Mouse (Mus musculus) gonadal fat pad, adult 2 months (tissue): Measurements from ENCODE around the gene Haus7. TPM values are rescaled to one million over a fixed set of nuclear protein-coding genes. Genes with fewer than 3 reads are reported as not detected.
"Not testable (repeated sequence)": the region's sequence is repeated elsewhere in the genome, so short reads cannot be mapped to it uniquely, and the experiment has no call there.

Experiments
- DNase-seq: peaks from one replicate; pipeline ENCODE4 v3.0.0-alpha.2; 2012; ENCODE audit warnings: low read depth
- polyA plus RNA-seq: library from polyadenylated mRNA; depleted of rRNA; stranded (reverse); fragments of >200 nt; gene quantifications from 2 replicates; pipeline ENCODE4 v1.2.3, GENCODE M21; 2012; rRNA removed

The Haus7 gene
- 16.0 and 22.5 TPM in 2 replicates for polyA plus RNA-seq

DNA sequence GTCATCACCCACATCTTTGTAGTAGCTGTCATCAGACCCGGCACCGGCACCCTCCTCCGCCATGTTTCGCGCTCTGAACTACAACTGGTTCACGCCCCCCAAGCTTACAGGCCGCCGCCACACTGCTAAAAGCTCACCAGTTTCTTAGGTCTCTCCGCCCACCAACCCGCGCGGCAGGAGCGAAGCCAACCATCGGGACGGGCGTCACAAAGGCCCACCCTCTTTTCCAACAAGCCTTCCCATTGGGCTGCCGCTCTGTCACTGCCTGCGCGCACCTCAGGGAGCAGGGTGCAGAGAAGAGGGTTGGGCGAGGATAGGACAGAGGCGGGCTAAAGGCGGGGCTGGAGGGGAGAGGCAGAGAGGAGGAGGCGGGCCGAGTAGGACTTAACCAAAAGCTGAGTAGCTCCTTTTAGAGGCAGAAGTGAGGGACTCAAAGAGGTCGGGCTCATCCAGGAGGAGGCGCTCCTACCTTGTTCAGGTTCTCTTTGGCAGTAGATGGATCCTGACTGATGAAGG lies at the start of gene Haus7:
Gene Haus7 (minus strand): TSS at position 168 of the 516 bp plus-strand sequence.
- DNase-seq, result peak; percentile 51

DNA sequence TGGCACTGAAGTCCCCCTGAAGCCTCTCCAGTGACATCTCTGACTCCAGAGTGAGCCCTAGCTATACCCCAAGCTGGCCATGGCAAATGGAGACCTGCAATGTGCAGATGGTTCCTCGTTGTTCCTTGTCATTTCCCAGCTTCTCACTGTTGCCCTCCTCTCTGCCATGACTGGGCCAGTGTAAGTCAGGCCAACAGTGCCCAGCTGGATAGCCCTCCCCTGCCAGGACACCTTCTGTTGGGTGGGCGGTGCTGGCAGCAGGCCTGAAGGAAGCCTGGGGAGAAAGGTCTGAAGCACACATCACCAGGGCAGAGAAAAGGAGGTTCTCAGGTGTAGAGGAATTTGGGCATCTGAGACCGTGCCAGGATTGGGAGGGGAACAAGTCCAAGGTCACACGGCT lies 47.7 kb upstream of the Haus7 start:
- no peak for DNase-seq

DNA sequence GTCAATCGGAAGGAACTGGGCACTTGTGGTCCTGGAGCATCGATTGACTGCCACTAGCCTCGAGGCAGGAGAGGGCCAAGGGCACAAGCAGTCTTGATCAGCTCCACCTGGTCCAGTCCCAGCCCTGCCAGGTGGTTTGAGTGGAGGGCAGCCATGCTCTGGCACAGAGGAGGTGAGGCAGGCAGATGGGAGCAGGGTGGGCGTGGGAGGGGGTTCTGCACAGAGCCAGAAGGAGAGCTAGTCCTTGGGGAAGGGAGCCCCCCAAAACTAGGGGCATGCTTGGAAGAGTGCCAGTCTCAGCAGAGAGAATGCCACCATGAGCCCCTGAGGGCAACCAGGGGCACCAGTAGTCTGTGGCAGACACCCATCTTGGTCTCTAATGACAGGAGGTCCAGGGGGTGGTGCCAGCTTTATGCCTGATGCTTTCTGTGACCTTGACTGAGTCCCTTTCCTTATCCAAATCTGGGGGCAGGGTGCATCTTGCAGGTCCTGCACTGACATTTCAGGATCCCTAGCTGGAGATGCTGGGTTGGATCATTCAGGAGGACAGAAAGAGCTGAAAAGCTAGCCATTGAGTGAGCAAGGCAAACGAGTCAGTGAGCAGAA lies 46.4 kb upstream of the Haus7 start:
- no peak for DNase-seq

DNA sequence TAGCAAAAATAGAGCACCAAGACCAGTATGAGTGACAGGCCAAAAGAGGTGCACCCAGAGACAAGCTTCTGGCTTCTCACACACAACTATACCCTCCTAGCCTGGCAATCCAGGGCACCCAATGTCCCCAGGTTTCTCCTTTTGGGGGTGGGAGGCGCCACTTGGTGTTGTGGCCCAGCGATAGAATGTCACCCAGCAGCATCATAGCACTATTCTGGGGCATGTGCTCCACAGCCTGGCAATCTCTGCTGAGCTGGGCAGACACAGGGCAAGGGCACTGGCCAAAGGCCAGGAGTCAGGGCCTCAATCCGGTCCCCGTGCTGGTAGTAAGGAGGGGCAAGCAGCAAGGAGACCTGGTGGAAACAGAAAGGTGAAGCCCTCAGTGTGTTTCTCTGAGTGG lies 37.9 kb upstream of the Haus7 start:
- DNase-seq, result no peak

DNA sequence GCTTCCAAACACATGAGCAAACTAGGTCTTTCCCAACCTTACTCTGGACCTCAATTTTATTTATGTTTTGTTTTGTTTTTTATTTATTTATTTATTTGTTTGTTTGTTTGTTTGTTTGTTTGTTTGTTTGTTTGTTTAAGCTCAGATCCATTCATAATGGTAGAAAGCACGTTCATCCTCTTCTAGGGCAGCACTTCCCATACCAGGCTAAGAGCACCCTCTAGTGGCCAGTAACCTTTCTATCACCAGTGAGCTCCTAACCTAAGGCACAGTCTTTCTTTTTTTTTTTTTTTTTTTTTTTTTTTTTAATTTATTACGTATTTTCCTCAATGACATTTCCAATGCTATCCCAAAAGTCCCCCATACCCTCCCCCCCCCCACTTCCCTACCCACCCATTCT lies 34.7 kb upstream of the Haus7 start:
- DNase-seq, result not testable (repeated sequence)

DNA sequence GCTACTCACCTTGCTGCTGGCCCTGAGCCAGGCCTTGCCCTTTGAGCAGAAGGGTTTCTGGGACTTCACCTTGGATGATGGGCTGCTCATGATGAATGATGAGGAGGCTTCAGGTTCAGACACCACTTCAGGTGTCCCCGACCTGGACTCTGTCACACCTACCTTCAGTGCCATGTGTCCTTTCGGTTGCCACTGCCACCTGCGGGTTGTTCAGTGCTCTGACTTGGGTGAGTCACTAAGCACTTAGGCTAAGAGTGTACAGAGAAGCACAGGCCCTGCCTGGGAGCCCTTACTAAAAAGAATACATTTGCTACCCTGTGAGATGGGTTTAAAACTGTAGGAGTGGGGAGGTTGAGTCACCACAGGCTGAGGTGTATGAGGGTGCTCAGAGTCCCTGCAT lies 32.0 kb upstream of the Haus7 start:
- DNase-seq, result no peak

DNA sequence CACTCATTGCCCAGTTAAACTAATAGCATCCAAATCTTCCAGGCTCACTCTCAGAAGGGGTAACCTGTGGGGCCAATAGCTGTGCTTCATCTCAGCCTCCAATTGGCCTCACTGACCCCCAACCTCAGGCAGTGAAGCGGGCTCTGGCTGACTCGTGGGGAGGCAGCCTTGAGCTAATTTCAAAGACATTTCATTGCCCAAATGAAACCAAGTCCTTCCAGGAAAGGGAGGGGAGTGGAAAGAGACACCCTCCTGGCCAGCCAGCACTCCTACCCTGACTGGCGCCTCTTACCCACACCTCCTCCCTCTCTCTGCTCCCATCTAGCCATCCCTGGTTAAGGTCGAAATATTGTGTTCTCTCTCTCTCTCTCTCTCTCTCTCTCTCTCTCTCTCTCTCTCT lies 31.3 kb upstream of the Haus7 start:
- DNase-seq, result no peak

DNA sequence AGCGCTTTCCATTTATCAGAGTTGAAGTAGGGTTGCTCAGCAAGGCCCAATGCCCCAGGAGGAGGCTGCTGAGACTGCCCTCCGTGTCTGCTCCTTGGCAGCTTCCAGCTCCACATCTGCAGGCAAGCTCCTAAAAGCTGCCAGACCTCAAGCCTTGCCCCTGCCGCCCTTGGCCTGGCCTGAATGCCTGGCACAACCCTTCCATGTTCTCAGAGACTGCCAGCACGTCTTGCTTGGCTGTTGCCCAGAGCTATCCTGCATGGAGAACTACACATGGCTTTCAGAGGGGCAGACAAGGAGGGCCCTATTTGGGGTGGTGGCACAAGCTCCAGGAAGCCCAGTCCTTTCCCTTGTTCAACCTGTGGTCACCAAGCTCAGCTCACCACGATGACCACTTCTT lies 28.1 kb upstream of the Haus7 start:
- no peak for DNase-seq

DNA sequence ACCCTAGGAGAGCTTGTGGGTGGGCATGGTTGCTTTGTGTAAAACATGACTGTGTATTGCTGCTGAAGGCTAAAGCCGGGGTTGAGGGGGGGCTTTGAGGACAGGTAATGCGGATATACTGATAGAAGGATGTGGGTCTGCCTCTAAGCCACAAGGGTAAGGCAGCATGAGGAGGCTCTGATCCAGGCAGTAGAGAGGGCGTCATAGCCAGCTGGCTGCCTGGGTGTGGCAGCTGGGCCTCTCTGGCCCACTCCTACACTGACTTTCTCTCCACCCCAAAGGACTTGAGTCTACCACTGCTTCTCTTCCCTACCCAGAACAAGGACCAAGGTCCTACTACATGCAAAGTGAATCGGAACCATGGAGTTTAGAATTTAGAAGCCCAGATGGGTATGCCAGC lies 26.0 kb upstream of the Haus7 start:
- DNase-seq, result no peak

DNA sequence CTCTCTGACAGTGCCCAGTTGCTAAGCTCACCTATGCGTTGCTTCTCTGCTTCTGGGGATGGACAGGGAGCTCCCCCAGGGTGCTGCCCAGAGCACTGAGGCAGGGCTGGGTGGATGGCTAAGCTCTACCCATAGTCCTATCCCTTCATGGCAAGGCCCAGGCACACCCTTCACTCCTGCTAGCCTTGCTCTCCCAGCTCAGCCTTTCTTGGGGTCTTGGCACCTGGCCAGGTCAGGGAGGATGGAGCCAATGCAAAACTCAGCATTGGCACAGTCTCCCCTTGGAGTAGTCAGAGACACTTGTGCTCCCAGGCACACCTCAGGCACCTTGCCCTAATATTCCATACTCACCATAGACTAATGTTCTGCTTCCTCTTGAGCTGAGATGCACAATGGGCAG lies 25.2 kb upstream of the Haus7 start:
- DNase-seq, result no peak

DNA sequence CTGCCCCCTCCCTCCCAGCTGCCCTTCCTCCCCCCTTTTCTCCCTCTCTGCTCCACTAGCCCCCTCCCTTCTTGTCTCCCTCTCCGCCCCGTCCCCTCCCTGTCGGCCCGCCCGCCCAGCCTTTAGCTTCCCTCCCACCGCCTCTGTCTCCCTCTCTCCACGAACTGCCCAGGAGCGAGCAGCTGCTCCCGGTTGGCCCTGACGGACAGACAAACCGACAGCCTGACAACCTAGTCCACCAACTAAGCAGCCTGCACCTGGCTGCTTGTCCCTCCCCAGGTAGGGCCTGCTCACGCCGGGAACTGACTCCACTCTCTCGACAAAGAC lies 24.6 kb upstream of the Haus7 start, which contains the start of gene Bgn:
Gene Bgn (plus strand): TSS at position 119 of the 327 bp plus-strand sequence.
- DNase-seq, result no peak

DNA sequence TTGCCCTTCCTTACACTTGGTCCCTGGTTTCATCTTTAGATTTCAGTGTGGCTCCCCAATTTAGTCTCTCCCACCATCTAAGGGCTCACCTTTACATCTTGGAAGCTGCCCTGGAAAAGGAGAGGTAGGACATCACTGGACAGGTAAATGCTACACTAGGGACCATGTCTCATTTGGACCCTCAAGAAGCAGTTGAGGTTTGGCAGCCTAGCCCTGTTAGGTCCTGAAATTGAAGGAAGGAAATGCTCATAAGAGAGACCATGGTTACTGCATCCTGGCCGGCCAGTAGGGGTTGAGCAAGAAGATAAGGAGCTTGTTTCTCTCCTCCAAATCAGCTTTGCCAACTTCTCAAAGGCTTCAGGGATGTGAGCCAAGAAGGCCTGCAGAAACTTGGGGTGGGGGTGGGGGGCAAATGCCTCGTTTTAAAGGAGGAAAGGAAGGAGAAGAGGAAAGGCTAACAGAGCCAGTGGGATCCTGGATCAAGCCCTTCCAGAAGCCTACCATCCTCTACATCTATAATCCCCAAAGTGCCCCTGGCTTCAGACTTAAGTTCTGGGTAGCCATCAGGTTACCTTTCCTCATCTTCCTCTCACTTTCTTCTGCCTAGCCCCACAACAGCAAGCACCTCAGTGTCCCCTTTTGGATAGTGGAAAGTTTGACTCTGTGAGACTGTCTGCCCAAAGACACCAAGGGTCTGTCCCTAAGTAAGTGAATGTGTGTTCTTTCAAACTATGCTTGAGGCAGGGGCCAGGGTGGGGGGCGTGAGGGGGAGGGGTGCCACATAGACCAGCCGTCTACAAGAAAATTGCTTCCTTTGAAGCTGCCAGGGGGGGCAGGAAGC lies 24.0 kb upstream of the Haus7 start:
- DNase-seq, result no peak

DNA sequence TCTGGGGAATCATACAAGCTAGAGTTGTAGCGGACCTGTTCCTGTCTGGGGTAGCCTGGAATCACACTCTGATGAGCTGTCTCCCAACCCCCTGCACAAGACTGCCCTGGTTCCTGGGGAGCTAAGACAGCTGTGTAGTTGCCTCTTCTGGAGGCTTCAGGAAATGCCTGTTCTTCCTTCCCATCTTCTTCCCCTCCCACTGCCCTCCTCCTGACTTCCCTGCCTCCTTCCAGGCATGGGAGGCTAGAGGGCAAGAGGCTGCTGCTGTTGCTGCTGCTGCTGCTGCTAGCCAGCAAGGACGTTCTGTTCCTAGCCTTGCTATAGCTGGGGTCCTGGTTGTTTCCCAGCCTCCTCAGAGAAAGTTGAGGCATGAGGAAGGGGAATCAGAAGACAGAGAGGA lies 21.5 kb upstream of the Haus7 start:
- no peak for DNase-seq

DNA sequence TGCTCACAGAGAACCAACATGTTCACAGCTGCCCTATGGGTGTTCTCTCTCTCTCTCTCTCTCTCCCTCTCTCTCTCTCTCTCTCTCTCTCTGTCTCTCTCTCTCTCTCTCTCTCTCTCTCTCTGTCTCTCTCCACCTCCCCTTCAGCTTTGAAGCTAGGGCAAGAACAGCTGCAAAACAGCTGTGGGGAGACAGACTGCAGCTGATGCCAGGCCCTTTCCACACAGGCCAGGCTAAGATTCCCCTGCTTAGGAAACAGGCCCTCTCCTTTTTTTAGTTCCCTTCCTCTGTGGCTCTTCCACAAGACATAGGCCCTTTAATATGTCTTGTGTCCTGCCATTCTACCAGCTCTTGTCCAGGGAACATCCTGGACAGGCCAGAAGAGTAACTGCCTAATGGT lies 20.8 kb upstream of the Haus7 start:
- DNase-seq, result no peak

DNA sequence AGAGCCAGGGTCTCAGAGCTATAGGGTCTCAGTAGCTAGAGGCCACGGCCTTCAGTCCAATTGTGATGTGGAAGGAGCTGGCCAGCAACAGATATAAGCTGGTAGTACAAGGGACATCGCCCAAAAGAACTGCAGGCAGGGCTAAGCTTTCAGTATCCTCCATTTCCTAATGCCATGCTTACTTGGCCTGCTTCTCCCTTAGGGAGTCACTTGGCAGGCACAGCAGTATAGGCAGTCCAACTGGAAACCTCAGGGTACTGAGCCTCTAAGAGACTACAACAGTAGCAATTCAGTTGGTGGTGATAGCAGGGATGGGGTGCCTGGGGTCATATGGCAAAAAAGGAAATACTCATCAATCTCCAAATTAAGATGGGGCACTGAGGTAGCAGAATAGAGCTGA lies 18.7 kb upstream of the Haus7 start:
- no peak for DNase-seq

DNA sequence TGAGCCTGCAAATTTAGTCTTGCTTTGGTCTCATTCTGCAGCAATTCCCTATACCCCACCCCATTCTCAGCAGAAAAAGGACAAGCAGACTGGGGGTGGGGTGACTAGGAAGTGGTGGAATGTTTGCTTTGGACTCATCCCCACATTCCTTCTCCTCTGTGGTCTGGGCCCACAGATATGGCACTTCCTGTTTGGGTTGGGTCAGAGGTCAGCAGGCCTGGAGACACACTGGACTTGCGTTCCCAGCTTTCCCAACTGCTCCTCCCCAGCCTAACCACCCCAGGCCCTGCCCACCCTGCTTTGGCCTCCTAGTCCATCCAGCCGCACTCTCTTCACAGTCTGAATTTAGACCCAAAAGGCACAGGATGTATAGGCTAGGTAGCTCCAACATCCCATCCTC lies 17.8 kb upstream of the Haus7 start:
- DNase-seq, result no peak

DNA sequence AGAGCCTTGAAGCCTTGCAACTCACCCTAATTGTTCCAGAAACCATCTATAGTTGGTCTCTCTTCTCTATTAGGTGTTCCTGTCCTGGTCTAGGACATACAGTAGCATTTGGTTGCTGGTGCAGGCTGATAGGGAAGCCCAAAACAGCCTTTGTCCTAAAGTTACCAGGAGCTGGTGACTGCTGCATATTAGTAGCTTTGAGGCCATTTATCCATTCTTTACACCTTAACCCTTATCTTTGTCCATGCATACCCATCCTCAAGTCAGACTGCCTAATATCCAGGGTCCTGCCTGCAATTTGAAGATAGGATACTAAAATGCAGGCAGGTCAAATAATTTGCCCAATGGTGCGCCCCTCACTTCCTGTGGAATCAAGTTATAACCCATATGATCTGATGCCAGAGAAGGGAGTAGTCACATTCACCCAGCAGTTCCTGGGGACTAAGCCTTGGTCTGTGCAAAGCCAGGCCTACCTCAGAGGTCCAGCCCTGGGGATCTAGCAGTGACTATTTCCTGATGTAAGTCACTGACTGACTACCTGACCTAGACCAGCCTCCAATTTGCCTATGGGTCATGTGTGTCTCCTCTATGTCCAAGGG lies 16.9 kb upstream of the Haus7 start:
- no peak for DNase-seq

DNA sequence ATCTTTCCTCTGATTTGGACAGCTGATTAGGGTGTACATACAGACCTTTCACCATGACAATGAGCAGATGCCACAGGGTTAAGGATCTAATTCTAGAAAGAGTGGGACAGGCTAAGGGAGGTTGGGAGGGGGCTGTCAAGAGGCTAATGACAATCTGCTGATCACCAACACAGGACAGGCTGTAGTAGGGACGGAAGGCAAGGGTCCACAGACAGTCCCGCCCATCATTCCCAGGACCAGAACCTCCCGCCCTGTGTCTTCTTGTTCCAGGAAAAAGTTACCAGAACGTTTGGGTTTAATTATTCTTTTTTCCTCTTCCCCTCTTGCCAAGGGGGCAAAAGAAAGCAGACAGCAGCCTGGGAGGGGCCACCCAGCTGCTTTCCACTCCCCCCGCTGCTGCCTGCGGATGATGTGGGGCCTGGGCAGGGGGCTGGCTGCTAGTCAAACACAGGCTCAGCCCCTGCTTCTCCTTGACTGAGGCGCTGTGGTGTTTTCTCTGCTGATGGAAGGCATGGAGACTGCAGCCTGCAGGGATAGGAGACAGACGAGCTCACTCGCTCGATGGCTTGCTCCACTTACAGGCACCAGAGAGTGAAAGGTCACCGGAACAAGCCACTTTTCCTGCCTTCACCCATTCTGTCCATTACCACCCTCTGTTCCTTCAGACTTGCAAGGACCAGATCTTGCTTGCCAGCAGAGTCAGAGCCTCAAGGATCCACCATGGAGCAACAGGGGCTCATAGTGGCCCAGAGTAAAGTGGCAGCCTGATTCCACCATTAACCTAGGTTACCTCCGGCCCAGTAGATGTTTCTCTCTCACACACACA lies 15.7 kb upstream of the Haus7 start:
- DNase-seq, result no peak

DNA sequence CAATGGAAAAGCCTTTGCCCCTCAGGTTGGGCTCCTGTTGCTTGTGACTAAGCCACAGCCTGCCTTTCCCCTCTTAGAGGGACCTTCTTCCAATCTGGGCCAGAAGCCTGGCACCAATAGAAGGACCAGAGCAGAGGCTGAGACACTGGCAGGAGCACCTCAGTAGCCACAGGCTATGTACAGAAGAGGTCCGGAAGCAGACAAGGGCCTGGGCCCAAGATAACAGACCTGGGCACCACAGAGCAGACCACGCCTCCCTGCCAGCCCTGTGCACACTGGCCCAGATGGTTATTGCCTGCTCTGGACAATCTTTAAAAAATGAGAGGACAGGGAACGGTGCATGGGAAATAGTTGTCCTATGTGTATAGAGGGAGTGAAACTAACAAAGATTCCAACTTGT lies 12.9 kb upstream of the Haus7 start:
- DNase-seq, result no peak

DNA sequence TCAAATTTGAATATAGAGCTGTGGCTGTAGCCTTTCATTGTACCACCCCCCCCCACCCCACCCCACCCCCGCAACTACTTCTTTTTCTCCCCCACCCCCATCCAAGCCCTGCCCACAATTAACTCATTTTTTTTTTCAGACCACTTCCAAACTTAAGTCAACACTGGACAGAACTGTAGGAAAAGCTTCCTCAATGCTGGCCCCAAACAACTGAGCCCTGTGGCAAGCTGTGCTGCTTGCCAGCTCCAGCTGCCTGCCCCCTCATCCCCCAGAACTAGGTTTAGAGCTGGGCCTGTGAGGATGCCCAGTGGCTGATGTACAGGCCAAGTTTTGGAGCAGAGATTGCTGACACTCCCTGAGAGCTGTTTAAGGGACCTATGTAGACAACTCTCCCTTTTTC lies 9.9 kb upstream of the Haus7 start:
- no peak for DNase-seq

DNA sequence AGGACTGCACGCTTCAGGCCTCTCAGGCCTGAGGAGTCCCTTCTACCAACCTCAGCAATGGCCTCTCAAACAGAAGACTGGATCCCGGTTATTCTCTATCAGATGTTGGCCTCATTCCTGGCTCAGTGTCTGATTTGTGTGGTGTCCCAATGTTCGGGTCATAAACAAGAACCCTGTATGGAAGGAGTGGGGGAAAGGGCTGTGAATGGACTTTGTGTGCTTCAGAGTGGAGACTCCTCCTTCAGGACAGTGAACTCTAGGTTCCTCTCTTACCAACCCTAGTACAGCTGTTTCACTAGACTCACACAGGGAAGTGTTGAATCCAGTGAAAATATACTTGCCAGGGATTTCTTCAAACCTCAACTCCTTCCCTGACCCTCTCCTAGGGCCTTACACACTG lies 9.5 kb upstream of the Haus7 start:
- no peak for DNase-seq
